Mouse (Mus musculus): ENCODE measurements around the gene Aldh1l1.

GRCm38 (mm10) chr6:90544433-90544832, 58.2 kb downstream of the Aldh1l1 start:
- no peak for TF ChIP-seq CTCF (IDR thresholded peaks at IDR 0.05; ENCODE audit: low read depth, low read length)
- no peak for TF ChIP-seq POLR2A (IDR thresholded peaks at IDR 0.05; ENCODE audit: extremely low read depth, insufficient read depth, low read length)

All from liver, adult 2 months (tissue).